Mouse (Mus musculus) CH12F3 (cell line): ENCODE data around the gene H2-DMb1.
"Not testable (repeated sequence)": the region's sequence is repeated elsewhere in the genome, so short reads cannot be mapped to it uniquely, and the experiment has no call there.

Experiments used
- in situ Hi-C: fragments of 300-500 bp; cut with MboI; formaldehyde crosslinking; loops from 2 replicates; pipeline ENCODE4 v1.14.3; 2020; ENCODE audit warnings: low sequenced_read_pairs

The H2-DMb1 gene

GRCm38 (mm10) chr17:34143033-34143432 is 9.8 kb upstream of the H2-DMb1 start, which contains the start of gene H2-DMb2:
TSS of gene H2-DMb2 (plus strand) at chr17:34143307.
- in situ Hi-C loops = no loop called here

- in situ Hi-C loops = no loop called here
Measured at GRCm38 (mm10) chr17:34143461-34143860, 9.4 kb upstream of the H2-DMb1 start.

DNA sequence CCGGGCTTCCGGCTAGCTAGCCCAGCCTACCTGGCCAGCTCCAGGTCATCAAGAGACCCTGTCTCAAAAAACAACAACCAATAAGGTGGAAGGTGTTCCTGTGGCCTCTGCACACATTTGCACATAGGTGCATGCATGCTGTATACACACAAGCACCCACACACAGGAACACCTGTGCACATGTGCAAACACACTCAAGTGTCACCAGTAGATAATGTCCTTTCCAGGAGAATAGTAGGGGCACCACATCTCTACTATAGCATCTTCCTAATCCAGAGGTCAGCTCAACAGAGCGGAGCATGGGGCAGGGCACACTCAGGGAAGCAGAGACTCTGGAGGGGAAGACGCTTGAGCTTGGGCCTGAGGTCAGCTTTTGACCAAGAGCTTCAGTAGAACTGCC is 8.7 kb upstream of the H2-DMb1 start:
- in situ Hi-C loops = not testable (repeated sequence)

GRCm38 (mm10) chr17:34144960-34145371 is 7.9 kb upstream of the H2-DMb1 start:
- in situ Hi-C loops = no loop called here

- in situ Hi-C loops = no loop called here
Measured at GRCm38 (mm10) chr17:34155534-34155933, 2.7 kb downstream of the H2-DMb1 start.

DNA sequence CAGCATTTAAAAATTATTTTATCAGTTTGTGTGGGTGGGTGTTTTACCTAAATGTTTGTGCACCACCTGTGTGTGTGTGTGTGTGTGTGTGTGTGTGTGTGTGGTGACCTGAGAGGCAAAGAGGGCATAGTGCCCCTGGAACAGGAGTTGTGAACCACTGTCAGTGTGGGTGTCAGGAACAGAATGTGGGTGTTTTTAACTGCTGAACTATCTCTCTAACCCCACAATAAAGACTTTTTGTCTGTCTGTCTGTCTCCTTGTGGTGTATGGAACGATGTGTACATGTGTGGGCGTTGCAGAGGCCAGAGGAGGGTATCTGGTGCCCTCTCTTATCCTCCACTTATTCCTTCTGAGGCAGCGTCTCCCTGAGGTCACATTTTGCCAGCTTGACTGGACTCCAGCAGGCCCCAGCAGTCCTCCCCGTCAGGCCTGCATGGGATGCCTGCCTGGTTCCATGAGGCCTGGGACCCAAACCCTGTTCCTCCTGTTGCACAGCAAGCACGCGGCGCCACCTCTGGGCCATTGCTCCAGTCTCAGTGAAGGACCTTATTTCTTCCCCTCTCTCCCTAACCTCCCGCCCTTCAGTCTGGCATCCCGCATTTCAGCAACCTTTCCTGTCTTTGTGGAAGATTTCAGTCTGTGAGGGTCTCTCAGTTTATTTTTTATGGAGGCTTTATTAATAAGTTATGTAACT is 11.5 kb downstream of the H2-DMb1 start:
- in situ Hi-C loops = no loop called here

GRCm38 (mm10) chr17:34165033-34165730 is 12.3 kb downstream of the H2-DMb1 start:
- in situ Hi-C loops = loop anchor here (5.0 kb wide), 2 partner anchors 33 to 83 kb away; no protein-coding TSS in a partner anchor

DNA sequence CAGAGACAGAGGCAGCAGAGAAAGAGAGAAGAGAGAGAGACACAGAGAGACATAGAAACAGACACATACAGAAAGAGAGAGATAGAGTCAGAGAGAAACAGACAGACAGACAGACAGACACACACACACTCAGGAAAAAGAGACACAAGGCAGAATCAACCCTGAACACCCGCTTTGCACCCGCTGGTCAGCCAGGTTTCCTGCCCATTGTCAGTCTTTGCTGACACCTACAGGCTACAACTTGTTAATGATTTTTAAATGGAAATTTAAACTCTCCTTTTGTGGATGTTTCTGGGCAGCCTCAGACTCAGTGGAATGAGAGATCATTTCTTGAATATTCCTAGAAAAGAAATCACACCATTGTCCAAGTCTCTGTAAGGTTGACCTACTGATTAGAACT is 16.4 kb downstream of the H2-DMb1 start:
- in situ Hi-C loops = loop anchor here (5.0 kb wide), 2 partner anchors 37 to 87 kb away; no protein-coding TSS in a partner anchor

DNA sequence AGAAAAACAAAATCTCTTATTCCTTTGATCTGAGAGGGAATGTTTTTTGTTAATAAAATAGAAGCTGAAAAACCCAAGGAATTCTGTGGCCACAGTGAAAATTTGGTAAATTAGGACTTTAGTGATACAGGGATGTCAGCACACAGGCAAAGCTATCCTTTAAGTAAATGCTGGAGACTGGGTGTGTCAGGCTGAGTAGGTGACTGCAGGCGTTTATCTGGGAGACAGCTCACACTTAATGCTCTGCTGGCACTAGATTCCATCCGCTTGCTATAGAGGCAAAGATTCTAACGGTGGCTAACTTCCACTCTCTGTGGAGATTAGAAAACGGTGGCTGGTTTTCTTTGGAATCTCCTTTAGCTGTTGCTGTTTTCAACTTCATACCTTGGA is 17.6 kb downstream of the H2-DMb1 start:
- in situ Hi-C loops = no loop called here

GRCm38 (mm10) chr17:34170877-34171498 is 18.1 kb downstream of the H2-DMb1 start:
- in situ Hi-C loops = no loop called here

GRCm38 (mm10) chr17:34172528-34172927 is 19.7 kb downstream of the H2-DMb1 start:
- in situ Hi-C loops = no loop called here

DNA sequence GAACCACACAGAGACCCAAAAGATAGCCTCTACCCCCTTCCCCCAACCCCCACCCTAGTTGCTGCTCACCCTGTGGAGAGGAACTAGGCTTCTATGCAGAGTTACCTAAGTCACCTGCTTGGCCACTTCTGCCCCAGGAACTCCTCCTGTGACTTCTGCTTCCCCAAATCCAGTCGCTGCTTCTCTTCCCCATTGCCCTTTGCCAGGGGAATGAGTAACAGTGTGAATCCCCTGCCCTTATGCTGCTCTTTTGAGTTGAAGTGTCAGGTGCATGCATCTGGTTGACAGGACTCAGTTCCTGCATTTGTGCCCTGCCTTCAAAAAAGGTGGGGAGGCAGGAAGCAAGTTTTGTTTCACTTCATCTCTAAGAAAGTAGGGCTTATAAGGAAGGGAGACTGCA is 21.2 kb downstream of the H2-DMb1 start:
- in situ Hi-C loops = no loop called here

DNA sequence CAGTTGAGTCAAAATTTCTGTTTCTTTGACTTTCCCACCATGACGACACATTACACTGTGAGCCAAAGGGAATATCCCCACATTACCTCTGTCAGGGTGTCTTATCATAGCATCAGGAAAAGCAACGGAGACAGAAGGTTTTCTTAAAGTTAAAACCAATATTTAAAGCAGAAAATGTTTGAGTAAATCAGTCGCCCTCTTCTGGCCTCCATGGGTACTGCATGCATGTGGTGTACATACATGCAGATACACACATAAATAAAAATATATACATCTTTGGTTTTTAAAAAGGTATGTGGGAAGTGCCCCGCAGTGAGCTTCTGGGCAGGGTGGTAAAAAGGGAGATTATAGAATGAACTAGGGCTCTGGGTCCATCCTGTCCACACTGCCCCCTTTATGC is 24.3 kb downstream of the H2-DMb1 start:
- in situ Hi-C loops = no loop called here

- in situ Hi-C loops = no loop called here
Measured at GRCm38 (mm10) chr17:34179019-34179418, 26.1 kb downstream of the H2-DMb1 start.

- in situ Hi-C loops = no loop called here
Measured at GRCm38 (mm10) chr17:34179913-34180859, 27.3 kb downstream of the H2-DMb1 start.

- in situ Hi-C loops = no loop called here
Measured at GRCm38 (mm10) chr17:34183564-34184219, 30.8 kb downstream of the H2-DMb1 start.

DNA sequence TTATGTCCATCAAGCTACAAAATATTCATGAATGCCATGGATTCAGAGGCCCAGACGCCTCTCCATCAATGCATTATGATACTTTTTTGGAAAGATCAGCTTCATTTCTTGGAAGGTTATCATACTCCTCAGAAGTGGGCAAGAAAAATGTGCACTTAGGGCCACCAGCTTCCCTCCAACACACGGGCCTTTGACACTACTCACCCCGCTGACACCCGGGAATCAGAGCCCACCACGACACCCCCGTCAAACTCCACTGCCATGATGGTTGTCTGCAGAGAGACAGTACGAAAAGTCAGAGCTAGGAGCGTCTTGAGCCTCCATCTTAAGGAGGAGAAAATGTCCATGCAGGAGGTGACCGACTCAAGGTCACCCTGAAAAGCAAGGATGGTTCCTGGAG is 32.7 kb downstream of the H2-DMb1 start:
- in situ Hi-C loops = no loop called here

DNA sequence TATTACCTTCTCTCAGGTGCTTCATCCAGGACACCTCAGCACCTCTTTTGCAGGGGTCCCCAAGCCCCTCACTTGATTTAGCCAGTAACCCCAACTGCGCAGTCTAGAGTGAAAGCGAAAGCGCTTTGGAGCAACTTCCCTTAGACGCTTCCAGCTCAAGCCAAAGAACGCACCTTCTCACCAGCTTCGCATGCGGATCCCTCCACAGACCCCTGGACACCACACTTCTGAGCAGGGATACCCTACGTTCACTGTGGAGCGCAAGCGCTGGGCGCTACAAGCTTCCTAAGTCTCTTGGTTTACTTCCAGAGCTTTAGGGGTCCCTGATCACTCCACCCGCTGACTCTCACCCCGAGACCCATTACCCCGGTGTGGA is 34.0 kb downstream of the H2-DMb1 start:
- in situ Hi-C loops = no loop called here

GRCm38 (mm10) chr17:34187261-34187916 is 34.5 kb downstream of the H2-DMb1 start, which contains the start of the genes Tap1 and Psmb9:
TSS of gene Tap1 (plus strand) at chr17:34187553.
TSS of gene Psmb9 (minus strand) at chr17:34187764.
- in situ Hi-C loops = no loop called here

DNA sequence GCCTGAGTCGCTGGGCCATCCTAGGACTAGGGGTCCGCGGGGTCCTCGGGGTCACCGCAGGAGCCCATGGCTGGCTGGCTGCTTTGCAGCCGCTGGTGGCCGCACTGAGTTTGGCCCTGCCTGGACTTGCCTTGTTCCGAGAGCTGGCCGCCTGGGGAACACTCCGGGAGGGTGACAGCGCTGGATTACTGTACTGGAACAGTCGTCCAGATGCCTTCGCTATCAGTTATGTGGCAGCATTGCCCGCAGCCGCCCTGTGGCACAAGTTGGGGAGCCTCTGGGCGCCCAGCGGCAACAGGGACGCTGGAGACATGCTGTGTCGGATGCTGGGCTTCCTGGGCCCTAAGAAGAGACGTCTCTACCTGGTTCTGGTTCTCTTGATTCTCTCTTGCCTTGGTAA is 35.1 kb downstream of the H2-DMb1 start:
- in situ Hi-C loops = no loop called here
